Mouse (Mus musculus) kidney, adult 18-20 months (tissue): ENCODE results near the gene Mms22l.
"Not testable (repeated sequence)": the region's sequence is repeated elsewhere in the genome, so short reads cannot be mapped to it uniquely, and the experiment has no call there.

Experiments
- DNase-seq: peaks from one replicate; pipeline ENCODE4 v3.0.0; 2021

Mms22l gene

GRCm38 (mm10) chr4:24621422-24622187 lies 125.4 kb downstream of the Mms22l start:
- DNase-seq = no peak

- DNase-seq = no peak
Measured at GRCm38 (mm10) chr4:24625951-24626584, 129.8 kb downstream of the Mms22l start.

GRCm38 (mm10) chr4:24626686-24627085 lies 130.4 kb downstream of the Mms22l start:
- DNase-seq = no peak

- DNase-seq = no peak
Measured at GRCm38 (mm10) chr4:24627871-24628270, 131.6 kb downstream of the Mms22l start.

- no peak for DNase-seq
Measured at GRCm38 (mm10) chr4:24630430-24630829, 134.2 kb downstream of the Mms22l start.

GRCm38 (mm10) chr4:24631177-24631911 lies 135.1 kb downstream of the Mms22l start:
- no peak for DNase-seq

- no peak for DNase-seq
Measured at GRCm38 (mm10) chr4:24642306-24642705, 146.1 kb downstream of the Mms22l start.

GRCm38 (mm10) chr4:24644735-24645134 lies 148.5 kb downstream of the Mms22l start:
- not testable (repeated sequence) for DNase-seq
